Mouse (Mus musculus): ENCODE data around the gene C730034F03Rik. TPM values are rescaled to one million over a fixed set of nuclear protein-coding genes. Genes with fewer than 3 reads are reported as not detected.

Gene C730034F03Rik
- polyA plus RNA-seq, 1 experiment from 2014 or later, result 2.2 TPM

Other genes with a start within 250 kb of the C730034F03Rik start
- gene Plxnb2, start 248.8 kb upstream of the C730034F03Rik start, polyA plus RNA-seq (2014; fragmentation: Nextera tagmentation; extraction: Ambion mirVana), result 149 and 150 TPM in 2 replicates
- gene Dennd6b, start 233.1 kb upstream of the C730034F03Rik start, polyA plus RNA-seq (2014; fragmentation: Nextera tagmentation; extraction: Ambion mirVana), result 13.9 and 16.2 TPM in 2 replicates
- 26.9 and 29.6 TPM in 2 replicates for gene Ppp6r2, start 218.0 kb upstream of the C730034F03Rik start, polyA plus RNA-seq (2014; fragmentation: Nextera tagmentation; extraction: Ambion mirVana)
- gene Sbf1, start 114.3 kb upstream of the C730034F03Rik start, polyA plus RNA-seq (2014; fragmentation: Nextera tagmentation; extraction: Ambion mirVana), result 52.6 and 53.6 TPM in 2 replicates
- 0.32 and 0.73 TPM in 2 replicates for gene Adm2, start 106.9 kb upstream of the C730034F03Rik start, polyA plus RNA-seq (2014; fragmentation: Nextera tagmentation; extraction: Ambion mirVana)
- not detected in 2 replicates for gene Miox, start 95.2 kb upstream of the C730034F03Rik start, polyA plus RNA-seq (2014; fragmentation: Nextera tagmentation; extraction: Ambion mirVana)
- gene Lmf2, start 73.9 kb upstream of the C730034F03Rik start, polyA plus RNA-seq (2014; fragmentation: Nextera tagmentation; extraction: Ambion mirVana), result 46.7 and 48.6 TPM in 2 replicates
- 157 and 170 TPM in 2 replicates for gene Ncaph2, start 73.9 kb upstream of the C730034F03Rik start, polyA plus RNA-seq (2014; fragmentation: Nextera tagmentation; extraction: Ambion mirVana)
- 12.3 and 14.6 TPM in 2 replicates for gene Sco2, start 55.7 kb upstream of the C730034F03Rik start, polyA plus RNA-seq (2014; fragmentation: Nextera tagmentation; extraction: Ambion mirVana)
- gene Tymp, start 52.5 kb upstream of the C730034F03Rik start, polyA plus RNA-seq (2014; fragmentation: Nextera tagmentation; extraction: Ambion mirVana), result 1.2 and 1.5 TPM in 2 replicates
- 0.34 TPM in 1 of 2 replicates, not detected in the other for gene Odf3b, start 50.3 kb upstream of the C730034F03Rik start, polyA plus RNA-seq (2014; fragmentation: Nextera tagmentation; extraction: Ambion mirVana)
- gene Klhdc7b, start 44.7 kb upstream of the C730034F03Rik start, polyA plus RNA-seq (2014; fragmentation: Nextera tagmentation; extraction: Ambion mirVana), result not detected in 2 replicates
- gene Syce3, start 19.1 kb upstream of the C730034F03Rik start, polyA plus RNA-seq (2014; fragmentation: Nextera tagmentation; extraction: Ambion mirVana), result not detected in 2 replicates
- 0.60 and 0.76 TPM in 2 replicates for gene Cpt1b, start 3.7 kb upstream of the C730034F03Rik start, polyA plus RNA-seq (2014; fragmentation: Nextera tagmentation; extraction: Ambion mirVana)
- gene Gm44502, start 107 bp downstream of the C730034F03Rik start, polyA plus RNA-seq (2014; fragmentation: Nextera tagmentation; extraction: Ambion mirVana), result not detected in 2 replicates
- 46.3 and 49.7 TPM in 2 replicates for gene Chkb, start 319 bp downstream of the C730034F03Rik start, polyA plus RNA-seq (2014; fragmentation: Nextera tagmentation; extraction: Ambion mirVana)
- 5.1 TPM in 2 replicates for gene Mapk8ip2, start 24.3 kb downstream of the C730034F03Rik start, polyA plus RNA-seq (2014; fragmentation: Nextera tagmentation; extraction: Ambion mirVana)
- gene Arsa, start 47.8 kb downstream of the C730034F03Rik start, polyA plus RNA-seq (2014; fragmentation: Nextera tagmentation; extraction: Ambion mirVana), result 14.4 and 15.4 TPM in 2 replicates
- gene Shank3, start 70.0 kb downstream of the C730034F03Rik start, polyA plus RNA-seq (2014; fragmentation: Nextera tagmentation; extraction: Ambion mirVana), result 1.9 and 2.1 TPM in 2 replicates
- gene Acr, start 138.7 kb downstream of the C730034F03Rik start, polyA plus RNA-seq (2014; fragmentation: Nextera tagmentation; extraction: Ambion mirVana), result 0.43 TPM in 1 of 2 replicates, not detected in the other
- gene Rabl2, start 162.3 kb downstream of the C730034F03Rik start, polyA plus RNA-seq (2014; fragmentation: Nextera tagmentation; extraction: Ambion mirVana), result 41.3 and 44.9 TPM in 2 replicates

Measured in intestine, embryonic 14.5 days (tissue).